Mouse (Mus musculus): ENCODE data around the gene Gm26897.

- TF ChIP-seq CTCF (IDR thresholded peaks at IDR 0.05; ENCODE audit: low read depth, low read length) = no peak
- TF ChIP-seq POLR2A (IDR thresholded peaks at IDR 0.05; ENCODE audit: borderline replicate concordance, low read depth, low read length) = no peak
Observed at GRCm38 (mm10) chr5:111719018-111719417, 14.7 kb upstream of the Gm26897 start.
